Mouse (Mus musculus): ENCODE data around the gene Lingo1. TPM values are rescaled to one million over a fixed set of nuclear protein-coding genes. Genes with fewer than 3 reads are reported as not detected.

Lingo1 gene
- 3.2 and 3.3 TPM in 2 replicates for polyA plus RNA-seq (2015; fragmentation: Nextera tagmentation; extraction: Ambion mirVana)

- Histone ChIP-seq H3K27me3 (ENCODE audit: control insufficient read depth, insufficient read depth, low read depth, low read length) (peaks cover 51% of the 10 kb centered on the region), H3K27ac (ENCODE audit: low read length) (no peak within 1 kb of the TSS), H3K9ac (ENCODE audit: low read length) (peak within 1 kb of the TSS; percentile 36; the same call in 1 of the 2 replicates), H3K4me2 (ENCODE audit: low read depth, low read length) (peak within 1 kb of the TSS; percentile 83), H3K4me1 (replicated peaks; ENCODE audit: control insufficient read depth, insufficient read depth, low read length) (peaks cover 9% of the 10 kb centered on the region), H3K9me3 (ENCODE audit: control insufficient read depth, low read length) (no peaks in the 10 kb centered on the region), H3K4me3 (ENCODE audit: low read length) (peak within 1 kb of the TSS; percentile 51), H3K36me3 (ENCODE audit: control insufficient read depth, insufficient read depth, low read length) (no peaks in the 10 kb centered on the region)
- ATAC-seq (ENCODE audit: low read depth) = no peak
- under 1% methylated on average over 61 of the region's 88 CpGs for WGBS
These were observed at the start of gene Lingo1 for GRCm38 (mm10) chr9:56795721-56796655. TSS of gene Lingo1 (minus strand) at chr9:56796468.

GRCm38 (mm10) chr9:56844644-56845043 lies 48.4 kb upstream of the Lingo1 start:
- no peak for ATAC-seq (ENCODE audit: low read depth)
- H3K4me2 ChIP-seq (ENCODE audit: low read depth, low read length) = no peak overlapping the region
- peaks cover 1% of the 10 kb centered on the region; the same call in 1 of the 2 replicates for H3K4me1 ChIP-seq (replicated peaks; ENCODE audit: control insufficient read depth, insufficient read depth, low read length)
- no peak overlapping the region for H3K27ac ChIP-seq (ENCODE audit: low read length)
- no peaks in the 10 kb centered on the region for H3K9me3 ChIP-seq (ENCODE audit: control insufficient read depth, low read length)
- H3K4me3 ChIP-seq (ENCODE audit: low read length) = no peak overlapping the region
- 58% methylated on average over 8 of the region's 8 CpGs for WGBS
- no peaks in the 10 kb centered on the region for H3K36me3 ChIP-seq (ENCODE audit: control insufficient read depth, insufficient read depth, low read length)
- H3K27me3 ChIP-seq (ENCODE audit: control insufficient read depth, insufficient read depth, low read depth, low read length) = no peaks in the 10 kb centered on the region
- H3K9ac ChIP-seq (ENCODE audit: low read length) = no peak overlapping the region

GRCm38 (mm10) chr9:56843679-56844188 lies 47.5 kb upstream of the Lingo1 start:
- no peaks in the 10 kb centered on the region for H3K4me1 ChIP-seq (replicated peaks; ENCODE audit: control insufficient read depth, insufficient read depth, low read length)
- no peaks in the 10 kb centered on the region for H3K36me3 ChIP-seq (ENCODE audit: control insufficient read depth, insufficient read depth, low read length)
- no peak overlapping the region for H3K4me2 ChIP-seq (ENCODE audit: low read depth, low read length)
- no peak overlapping the region for H3K4me3 ChIP-seq (ENCODE audit: low read length)
- H3K9me3 ChIP-seq (ENCODE audit: control insufficient read depth, low read length) = no peaks in the 10 kb centered on the region
- ATAC-seq (ENCODE audit: low read depth) = no peak
- 29% methylated on average over 7 of the region's 7 CpGs for WGBS
- no peaks in the 10 kb centered on the region for H3K27me3 ChIP-seq (ENCODE audit: control insufficient read depth, insufficient read depth, low read depth, low read length)
- H3K9ac ChIP-seq (ENCODE audit: low read length) = no peak overlapping the region
- H3K27ac ChIP-seq (ENCODE audit: low read length) = no peak overlapping the region

GRCm38 (mm10) chr9:56842303-56842719 lies 46.0 kb upstream of the Lingo1 start:
- 26% methylated on average over 3 of the region's 3 CpGs for WGBS
- H3K4me1 ChIP-seq (replicated peaks; ENCODE audit: control insufficient read depth, insufficient read depth, low read length) = no peaks in the 10 kb centered on the region
- H3K9ac ChIP-seq (ENCODE audit: low read length) = no peak overlapping the region
- no peaks in the 10 kb centered on the region for H3K27me3 ChIP-seq (ENCODE audit: control insufficient read depth, insufficient read depth, low read depth, low read length)
- no peaks in the 10 kb centered on the region for H3K9me3 ChIP-seq (ENCODE audit: control insufficient read depth, low read length)
- no peak for ATAC-seq (ENCODE audit: low read depth)
- H3K4me3 ChIP-seq (ENCODE audit: low read length) = no peak overlapping the region
- no peak overlapping the region for H3K27ac ChIP-seq (ENCODE audit: low read length)
- H3K4me2 ChIP-seq (ENCODE audit: low read depth, low read length) = no peak overlapping the region
- no peaks in the 10 kb centered on the region for H3K36me3 ChIP-seq (ENCODE audit: control insufficient read depth, insufficient read depth, low read length)

- no peak for ATAC-seq (ENCODE audit: low read depth)
- Histone ChIP-seq H3K4me1 (replicated peaks; ENCODE audit: control insufficient read depth, insufficient read depth, low read length) (no peaks in the 10 kb centered on the region), H3K4me2 (ENCODE audit: low read depth, low read length) (no peak overlapping the region), H3K27ac (ENCODE audit: low read length) (no peak overlapping the region), H3K27me3 (ENCODE audit: control insufficient read depth, insufficient read depth, low read depth, low read length) (no peaks in the 10 kb centered on the region), H3K36me3 (ENCODE audit: control insufficient read depth, insufficient read depth, low read length) (no peaks in the 10 kb centered on the region), H3K9ac (ENCODE audit: low read length) (no peak overlapping the region), H3K9me3 (ENCODE audit: control insufficient read depth, low read length) (no peaks in the 10 kb centered on the region), H3K4me3 (ENCODE audit: low read length) (no peak overlapping the region)
These were observed 45.6 kb upstream of the Lingo1 start for GRCm38 (mm10) chr9:56841864-56842263.

GRCm38 (mm10) chr9:56840721-56841120 lies 44.5 kb upstream of the Lingo1 start:
- no peaks in the 10 kb centered on the region for H3K27me3 ChIP-seq (ENCODE audit: control insufficient read depth, insufficient read depth, low read depth, low read length)
- no peak overlapping the region for H3K27ac ChIP-seq (ENCODE audit: low read length)
- no peak overlapping the region for H3K9ac ChIP-seq (ENCODE audit: low read length)
- no peak overlapping the region for H3K4me2 ChIP-seq (ENCODE audit: low read depth, low read length)
- no peak overlapping the region for H3K4me3 ChIP-seq (ENCODE audit: low read length)
- no peaks in the 10 kb centered on the region for H3K9me3 ChIP-seq (ENCODE audit: control insufficient read depth, low read length)
- H3K4me1 ChIP-seq (replicated peaks; ENCODE audit: control insufficient read depth, insufficient read depth, low read length) = no peaks in the 10 kb centered on the region
- 72% methylated on average over 5 of the region's 5 CpGs for WGBS
- no peak for ATAC-seq (ENCODE audit: low read depth)
- no peaks in the 10 kb centered on the region for H3K36me3 ChIP-seq (ENCODE audit: control insufficient read depth, insufficient read depth, low read length)

- ATAC-seq (ENCODE audit: low read depth) = no peak
- Histone ChIP-seq H3K4me2 (ENCODE audit: low read depth, low read length) (no peak overlapping the region), H3K27me3 (ENCODE audit: control insufficient read depth, insufficient read depth, low read depth, low read length) (no peaks in the 10 kb centered on the region), H3K4me3 (ENCODE audit: low read length) (no peak overlapping the region), H3K4me1 (replicated peaks; ENCODE audit: control insufficient read depth, insufficient read depth, low read length) (no peaks in the 10 kb centered on the region), H3K36me3 (ENCODE audit: control insufficient read depth, insufficient read depth, low read length) (no peaks in the 10 kb centered on the region), H3K9me3 (ENCODE audit: control insufficient read depth, low read length) (no peaks in the 10 kb centered on the region), H3K9ac (ENCODE audit: low read length) (no peak overlapping the region), H3K27ac (ENCODE audit: low read length) (no peak overlapping the region)
- WGBS = 65% methylated on average over 5 of the region's 5 CpGs
These were observed 38.9 kb upstream of the Lingo1 start for GRCm38 (mm10) chr9:56835152-56835551.

GRCm38 (mm10) chr9:56832900-56833299 lies 36.6 kb upstream of the Lingo1 start:
- Histone ChIP-seq H3K36me3 (ENCODE audit: control insufficient read depth, insufficient read depth, low read length) (no peaks in the 10 kb centered on the region), H3K4me1 (replicated peaks; ENCODE audit: control insufficient read depth, insufficient read depth, low read length) (no peaks in the 10 kb centered on the region), H3K9ac (ENCODE audit: low read length) (no peak overlapping the region), H3K27ac (ENCODE audit: low read length) (no peak overlapping the region), H3K27me3 (ENCODE audit: control insufficient read depth, insufficient read depth, low read depth, low read length) (peaks cover 3% of the 10 kb centered on the region; the same call in 1 of the 2 replicates), H3K4me2 (ENCODE audit: low read depth, low read length) (no peak overlapping the region), H3K9me3 (ENCODE audit: control insufficient read depth, low read length) (no peaks in the 10 kb centered on the region), H3K4me3 (ENCODE audit: low read length) (no peak overlapping the region)
- 26% methylated on average over 6 of the region's 6 CpGs for WGBS
- ATAC-seq (ENCODE audit: low read depth) = no peak

- Histone ChIP-seq H3K27me3 (ENCODE audit: control insufficient read depth, insufficient read depth, low read depth, low read length) (peaks cover 3% of the 10 kb centered on the region), H3K36me3 (ENCODE audit: control insufficient read depth, insufficient read depth, low read length) (no peaks in the 10 kb centered on the region), H3K4me2 (ENCODE audit: low read depth, low read length) (no peak overlapping the region), H3K9ac (ENCODE audit: low read length) (no peak overlapping the region), H3K9me3 (ENCODE audit: control insufficient read depth, low read length) (no peaks in the 10 kb centered on the region), H3K4me3 (ENCODE audit: low read length) (no peak overlapping the region), H3K27ac (ENCODE audit: low read length) (no peak overlapping the region), H3K4me1 (replicated peaks; ENCODE audit: control insufficient read depth, insufficient read depth, low read length) (no peaks in the 10 kb centered on the region)
- ATAC-seq (ENCODE audit: low read depth) = no peak
- WGBS = 67% methylated on average over 3 of the region's 3 CpGs
These were observed 35.6 kb upstream of the Lingo1 start for GRCm38 (mm10) chr9:56831904-56832303.

All from lung, embryonic 16.5 days (tissue).